Mouse (Mus musculus) spleen, adult 2 months (tissue): ENCODE measurements around the gene S100a11. TPM values are rescaled to one million over a fixed set of nuclear protein-coding genes. Genes with fewer than 3 reads are reported as not detected.
"Not testable (repeated sequence)": the region's sequence is repeated elsewhere in the genome, so short reads cannot be mapped to it uniquely, and the experiment has no call there.

ENCODE experiments used
- DNase-seq, 2 experiments: peaks; one replicate each; pipeline versions ENCODE4 v3.0.0 to v3.0.0-alpha.2; 2012 to 2021; ENCODE audit warnings: low spot score in 2 of 2, low read depth in 1 of 2
- H3K27ac ChIP-seq: fragments of 200-500 bp; 2 replicates; pipeline ENCODE4 v1.5.1; 2012; ENCODE audit warnings: low read length, inconsistent platforms; ENCODE audit not compliant: insufficient read depth
- H3K27me3 ChIP-seq: fragments of 200-500 bp; 2 replicates; pipeline ENCODE4 v1.6.1; 2012; ENCODE audit warnings: mild to moderate bottlenecking, moderate library complexity, low read length, inconsistent platforms; ENCODE audit not compliant: control insufficient read depth, insufficient read depth
- H3K36me3 ChIP-seq: fragments of 200-500 bp; 2 replicates; pipeline ENCODE4 v1.6.1; 2012; ENCODE audit warnings: mild to moderate bottlenecking, low read length, inconsistent platforms; ENCODE audit not compliant: control insufficient read depth, insufficient read depth
- H3K4me1 ChIP-seq: fragments of 200-500 bp; 2 replicates; pipeline ENCODE4 v1.6.1; 2011; ENCODE audit warnings: inconsistent platforms; ENCODE audit not compliant: control insufficient read depth, insufficient read depth, insufficient read length
- H3K4me3 ChIP-seq: fragments of 200-500 bp; 2 replicates; pipeline ENCODE4 v1.5.1; 2011; ENCODE audit warnings: mild to moderate bottlenecking, inconsistent platforms; ENCODE audit not compliant: insufficient read depth, insufficient read length; ENCODE audit errors: extremely low read depth
- CTCF ChIP-seq: fragments of 200-500 bp; IDR thresholded peaks from 2 replicates; pipeline ENCODE4 v1.5.1; 2011; ENCODE audit warnings: mild to moderate bottlenecking, inconsistent platforms; ENCODE audit not compliant: insufficient read depth, insufficient read length, insufficient replicate concordance; ENCODE audit errors: extremely low read depth
- POLR2A ChIP-seq: fragments of 200-500 bp; IDR thresholded peaks from 2 replicates; pipeline ENCODE4 v1.6.1; 2011; ENCODE audit warnings: low read depth, low read length, inconsistent platforms
- WGBS: fragments of 180-500 bp; shearing (Covaris S2); methylation state at CpG from one replicate; pipeline ENCODE4 v1.1.7; 2018; 5-methylcytosine and 5-hydroxymethylcytosine counted together
- polyA plus RNA-seq: library from polyadenylated mRNA; depleted of rRNA; stranded (reverse); fragments of >200 nt; gene quantifications from 2 replicates; pipeline ENCODE4 v1.2.3, GENCODE M21; 2012

Gene S100a11
- polyA plus RNA-seq, 1 experiment = 72.5 TPM

- TF ChIP-seq CTCF (no peak), POLR2A (no peak)
- Histone ChIP-seq H3K27me3 (no peaks in the 10 kb centered on the region), H3K4me3 (peak overlapping the region; percentile 21), H3K36me3 (peaks cover 7% of the 10 kb centered on the region), H3K4me1 (peaks cover 2% of the 10 kb centered on the region; the same call in 1 of the 2 replicates), H3K27ac (no peak overlapping the region)
- DNase-seq = no peak
- WGBS = 58% methylated on average over 8 of the region's 8 CpGs
These were observed 1.3 kb downstream of the S100a11 start for GRCm38 (mm10) chr3:93521462-93522057.

GRCm38 (mm10) chr3:93522611-93523010 lies 2.3 kb downstream of the S100a11 start:
- Histone ChIP-seq H3K27me3 (no peaks in the 10 kb centered on the region), H3K27ac (no peak overlapping the region), H3K4me1 (peaks cover 2% of the 10 kb centered on the region; the same call in 1 of the 2 replicates), H3K4me3 (no peak overlapping the region), H3K36me3 (peaks cover 12% of the 10 kb centered on the region)
- WGBS = 50% methylated on average over 7 of the region's 7 CpGs
- TF ChIP-seq POLR2A = no peak
- TF ChIP-seq CTCF = peak; percentile 53; the same call in 1 of the 2 replicates
- peak in 1 of 2 experiments; percentile 33 for DNase-seq

- Histone ChIP-seq H3K4me3 (no peak overlapping the region), H3K36me3 (peaks cover 12% of the 10 kb centered on the region), H3K27ac (no peak overlapping the region), H3K27me3 (no peaks in the 10 kb centered on the region), H3K4me1 (no peaks in the 10 kb centered on the region)
- TF ChIP-seq CTCF (no peak), POLR2A (no peak)
- WGBS = 92% methylated on average over 3 of the region's 3 CpGs
- no peak for DNase-seq
These were observed 7.0 kb downstream of the S100a11 start for GRCm38 (mm10) chr3:93527300-93527699.

- H3K4me3 ChIP-seq = no peak overlapping the region
- TF ChIP-seq CTCF (no peak), POLR2A (no peak)
- DNase-seq = no peak
- H3K4me1 ChIP-seq = no peaks in the 10 kb centered on the region
- H3K36me3 ChIP-seq = peaks cover 12% of the 10 kb centered on the region
- H3K27me3 ChIP-seq = no peaks in the 10 kb centered on the region
- H3K27ac ChIP-seq = no peak overlapping the region
- 80% methylated on average over 5 of the region's 5 CpGs for WGBS
These were observed 8.5 kb downstream of the S100a11 start for GRCm38 (mm10) chr3:93528807-93529206.

- no peaks in the 10 kb centered on the region for H3K27me3 ChIP-seq
- H3K4me1 ChIP-seq = no peaks in the 10 kb centered on the region
- no peak overlapping the region for H3K27ac ChIP-seq
- H3K36me3 ChIP-seq = no peaks in the 10 kb centered on the region
- H3K4me3 ChIP-seq = no peak overlapping the region
- no peak for TF ChIP-seq CTCF
- TF ChIP-seq POLR2A = no peak
- 71% methylated on average over 2 of the region's 2 CpGs for WGBS
- no peak for DNase-seq
These were observed 16.8 kb downstream of the S100a11 start for GRCm38 (mm10) chr3:93537068-93537576.

- TF ChIP-seq POLR2A = no peak
- no peak for TF ChIP-seq CTCF
- H3K27ac ChIP-seq = no peak overlapping the region
- no peaks in the 10 kb centered on the region for H3K36me3 ChIP-seq
- DNase-seq = no peak
- no peaks in the 10 kb centered on the region for H3K27me3 ChIP-seq
- H3K4me1 ChIP-seq = no peaks in the 10 kb centered on the region
- no peak overlapping the region for H3K4me3 ChIP-seq
- WGBS = 84% methylated on average over 2 of the region's 2 CpGs
These were observed 18.2 kb downstream of the S100a11 start for GRCm38 (mm10) chr3:93538486-93538885.

- WGBS = 90% methylated on average over 2 of the region's 2 CpGs
- TF ChIP-seq POLR2A (no peak), CTCF (no peak)
- Histone ChIP-seq H3K27ac (no peak overlapping the region), H3K36me3 (no peaks in the 10 kb centered on the region), H3K4me1 (no peaks in the 10 kb centered on the region), H3K4me3 (no peak overlapping the region), H3K27me3 (no peaks in the 10 kb centered on the region)
- DNase-seq = no peak
These were observed 21.2 kb downstream of the S100a11 start for GRCm38 (mm10) chr3:93541501-93541900.

- peaks cover 13% of the 10 kb centered on the region for H3K4me1 ChIP-seq
- H3K27ac ChIP-seq, H3K36me3 ChIP-seq, DNase-seq, H3K4me3 ChIP-seq, H3K27me3 ChIP-seq: not testable (repeated sequence)
- 23% methylated on average over 6 of the region's 6 CpGs for WGBS
These were observed 23.9 kb downstream of the S100a11 start for GRCm38 (mm10) chr3:93544170-93544569.
